Mouse (Mus musculus) midbrain, embryonic 10.5 days (tissue): ENCODE data around the gene Nup98. TPM values are rescaled to one million over a fixed set of nuclear protein-coding genes. Genes with fewer than 3 reads are reported as not detected.
A peak's percentile ranks its signal among the peaks of the same experiment; 100 is the strongest.

Experiments
- DNase-seq: peaks from one replicate; pipeline ENCODE4 v3.0.0-alpha.2; 2017; ENCODE audit warnings: low spot score
- H3K27ac ChIP-seq: fragments of 300-500 bp; sonication (generic); replicated peaks from 2 replicates; pipeline ENCODE4 v1.5.1; 2016; ENCODE audit warnings: mild to moderate bottlenecking
- H3K27me3 ChIP-seq: fragments of 300-500 bp; sonication (generic); 2 replicates; pipeline ENCODE4 v1.6.1; 2016; ENCODE audit warnings: low read depth, mild to moderate bottlenecking; ENCODE audit not compliant: poor library complexity, severe bottlenecking
- H3K36me3 ChIP-seq: fragments of 300-500 bp; sonication (generic); 2 replicates; pipeline ENCODE4 v1.6.1; 2016; ENCODE audit warnings: mild to moderate bottlenecking, moderate library complexity
- H3K4me1 ChIP-seq: fragments of 300-500 bp; sonication (generic); 2 replicates; pipeline ENCODE4 v1.6.1; 2016
- H3K4me3 ChIP-seq: fragments of 300-500 bp; sonication (generic); 2 replicates; pipeline ENCODE4 v1.5.1; 2016; ENCODE audit warnings: mild to moderate bottlenecking, moderate library complexity
- H3K9me3 ChIP-seq: fragments of 300-500 bp; sonication (generic); replicated peaks from 2 replicates; pipeline ENCODE4 v1.6.1; 2016; ENCODE audit warnings: mild to moderate bottlenecking
- WGBS: fragments of 180-500 bp; shearing (Covaris S2); methylation state at CpG from one replicate; pipeline ENCODE4 v1.1.7; 2016; 5-methylcytosine and 5-hydroxymethylcytosine counted together
- polyA plus RNA-seq: library from polyadenylated mRNA; unstranded; fragments of >200 nt; fragmentation: Nextera tagmentation; extraction: Ambion mirVana; gene quantifications from 2 replicates; pipeline ENCODE4 v1.2.1, GENCODE M21; 2016

Gene Nup98
- polyA plus RNA-seq: 43.9 and 44.4 TPM in 2 replicates

GRCm38 (mm10) chr7:102209756-102210721, at the start of gene Nup98, which contains the start of gene Pgap2:
Nup98 (minus strand) TSS chr7:102210176.
Pgap2 (plus strand) TSS chr7:102210208.
- H3K9me3 ChIP-seq: no peaks in the 10 kb centered on the region
- DNase-seq: peak; percentile 99
- no peaks in the 10 kb centered on the region for H3K27me3 ChIP-seq
- peaks cover 17% of the 10 kb centered on the region for H3K4me1 ChIP-seq
- peak within 1 kb of the TSS; percentile 96 for H3K27ac ChIP-seq
- WGBS: 1% methylated on average over 83 of the region's 87 CpGs
- no peaks in the 10 kb centered on the region for H3K36me3 ChIP-seq
- H3K4me3 ChIP-seq: peak within 1 kb of the TSS; percentile 78

GRCm38 (mm10) chr7:102258753-102259152, 48.8 kb upstream of the Nup98 start:
- DNase-seq: no peak
- 88% methylated on average over 3 of the region's 3 CpGs for WGBS
- H3K4me1 ChIP-seq: no peaks in the 10 kb centered on the region

GRCm38 (mm10) chr7:102258189-102258588, 48.2 kb upstream of the Nup98 start:
- 19% methylated on average over 4 of the region's 4 CpGs for WGBS
- H3K9me3 ChIP-seq: no peaks in the 10 kb centered on the region
- H3K27ac ChIP-seq: no peak overlapping the region
- peak; percentile 80 for DNase-seq
- H3K36me3 ChIP-seq: no peaks in the 10 kb centered on the region
- no peaks in the 10 kb centered on the region for H3K4me1 ChIP-seq
- H3K4me3 ChIP-seq: no peak overlapping the region
- no peaks in the 10 kb centered on the region for H3K27me3 ChIP-seq

More at GRCm38 (mm10) chr7:102258753-102259152, 48.8 kb upstream of the Nup98 start:
- Histone ChIP-seq H3K4me3 (no peak overlapping the region), H3K27me3 (no peaks in the 10 kb centered on the region), H3K27ac (no peak overlapping the region), H3K36me3 (no peaks in the 10 kb centered on the region), H3K9me3 (no peaks in the 10 kb centered on the region)

- DNase-seq: no peak
- Histone ChIP-seq H3K36me3 (no peaks in the 10 kb centered on the region), H3K27ac (no peak overlapping the region), H3K4me1 (no peaks in the 10 kb centered on the region), H3K27me3 (no peaks in the 10 kb centered on the region), H3K4me3 (no peak overlapping the region), H3K9me3 (no peaks in the 10 kb centered on the region)
- 83% methylated on average over 3 of the region's 3 CpGs for WGBS
These were observed 46.7 kb upstream of the Nup98 start for GRCm38 (mm10) chr7:102256636-102257035.

- DNase-seq: no peak
- no peaks in the 10 kb centered on the region for H3K27me3 ChIP-seq
- no peaks in the 10 kb centered on the region for H3K36me3 ChIP-seq
- no peak within 1 kb of the TSS for H3K27ac ChIP-seq
- no peak within 1 kb of the TSS for H3K4me3 ChIP-seq
- H3K4me1 ChIP-seq: peaks cover 4% of the 10 kb centered on the region
- 85% methylated on average over 3 of the region's 3 CpGs for WGBS
- no peaks in the 10 kb centered on the region for H3K9me3 ChIP-seq
These were observed 46.0 kb upstream of the Nup98 start, which contains the start of gene Rhog for GRCm38 (mm10) chr7:102255954-102256353. Rhog (minus strand) TSS chr7:102256054.

- no peak overlapping the region for H3K4me3 ChIP-seq
- peaks cover 17% of the 10 kb centered on the region for H3K4me1 ChIP-seq
- H3K36me3 ChIP-seq: no peaks in the 10 kb centered on the region
- no peak for DNase-seq
- 86% methylated on average over 1 of the region's 1 CpGs for WGBS
- no peak overlapping the region for H3K27ac ChIP-seq
- H3K9me3 ChIP-seq: no peaks in the 10 kb centered on the region
- no peaks in the 10 kb centered on the region for H3K27me3 ChIP-seq
These were observed 43.7 kb upstream of the Nup98 start for GRCm38 (mm10) chr7:102253631-102254030.

GRCm38 (mm10) chr7:102250631-102251214, 40.7 kb upstream of the Nup98 start:
- DNase-seq: peak; percentile 89
- no peaks in the 10 kb centered on the region for H3K27me3 ChIP-seq
- H3K4me1 ChIP-seq: peaks cover 46% of the 10 kb centered on the region
- H3K9me3 ChIP-seq: no peaks in the 10 kb centered on the region
- peak overlapping the region; percentile 90 for H3K4me3 ChIP-seq
- WGBS: under 1% methylated on average over 33 of the region's 33 CpGs
- H3K36me3 ChIP-seq: no peaks in the 10 kb centered on the region
- H3K27ac ChIP-seq: peak overlapping the region; percentile 95

- H3K36me3 ChIP-seq: no peaks in the 10 kb centered on the region
- peak overlapping the region; percentile 95 for H3K27ac ChIP-seq
- H3K4me3 ChIP-seq: peak overlapping the region; percentile 90
- peak; percentile 79 for DNase-seq
- WGBS: under 1% methylated on average over 39 of the region's 49 CpGs
- no peaks in the 10 kb centered on the region for H3K27me3 ChIP-seq
- peaks cover 52% of the 10 kb centered on the region for H3K4me1 ChIP-seq
- H3K9me3 ChIP-seq: no peaks in the 10 kb centered on the region
These were observed 40.1 kb upstream of the Nup98 start for GRCm38 (mm10) chr7:102249896-102250630.

- H3K36me3 ChIP-seq: peaks cover under 1% of the 10 kb centered on the region; the same call in 1 of the 2 replicates
- peak overlapping the region; percentile 90 for H3K4me3 ChIP-seq
- no peak for DNase-seq
- no peaks in the 10 kb centered on the region for H3K27me3 ChIP-seq
- 0% methylated on average over 23 of the region's 23 CpGs for WGBS
- H3K4me1 ChIP-seq: peaks cover 58% of the 10 kb centered on the region
- no peaks in the 10 kb centered on the region for H3K9me3 ChIP-seq
- H3K27ac ChIP-seq: peak overlapping the region; percentile 95
These were observed 39.5 kb upstream of the Nup98 start for GRCm38 (mm10) chr7:102249531-102249895.

GRCm38 (mm10) chr7:102248691-102249404, 38.9 kb upstream of the Nup98 start:
- peak overlapping the region; percentile 95 for H3K27ac ChIP-seq
- peaks cover 8% of the 10 kb centered on the region for H3K36me3 ChIP-seq
- peak overlapping the region; percentile 90 for H3K4me3 ChIP-seq
- DNase-seq: no peak
- no peaks in the 10 kb centered on the region for H3K9me3 ChIP-seq
- H3K27me3 ChIP-seq: no peaks in the 10 kb centered on the region
- WGBS: 33% methylated on average over 16 of the region's 16 CpGs
- H3K4me1 ChIP-seq: peaks cover 60% of the 10 kb centered on the region

GRCm38 (mm10) chr7:102246956-102247797, 37.2 kb upstream of the Nup98 start:
- 58% methylated on average over 12 of the region's 12 CpGs for WGBS
- DNase-seq: no peak
- peak overlapping the region; percentile 90 for H3K4me3 ChIP-seq
- H3K9me3 ChIP-seq: no peaks in the 10 kb centered on the region
- H3K27me3 ChIP-seq: no peaks in the 10 kb centered on the region
- H3K4me1 ChIP-seq: peaks cover 60% of the 10 kb centered on the region
- H3K27ac ChIP-seq: no peak overlapping the region
- H3K36me3 ChIP-seq: peaks cover 13% of the 10 kb centered on the region
